Mouse (Mus musculus) kidney, embryonic 15.5 days (tissue): ENCODE data around the gene Il18bp. TPM values are rescaled to one million over a fixed set of nuclear protein-coding genes. Genes with fewer than 3 reads are reported as not detected.
A peak's percentile ranks its signal among the peaks of the same experiment; 100 is the strongest.
"Not testable (repeated sequence)": the region's sequence is repeated elsewhere in the genome, so short reads cannot be mapped to it uniquely, and the experiment has no call there.

ENCODE experiments used
- ATAC-seq: fragments of 200-750 bp; cut with Nextera tagmentation; replicated peaks from 2 replicates; pipeline ENCODE4 v1.8.0; 2017; ENCODE audit warnings: moderate TSS enrichment; ENCODE audit not compliant: low FRiP score
- H3K27ac ChIP-seq: fragments of 300-500 bp; sonication (generic); 2 replicates; pipeline ENCODE4 v1.5.1; 2015; ENCODE audit warnings: mild to moderate bottlenecking, inconsistent platforms
- H3K27me3 ChIP-seq: fragments of 300-500 bp; sonication (generic); 2 replicates; pipeline ENCODE4 v1.6.1; 2015; ENCODE audit warnings: inconsistent platforms
- H3K36me3 ChIP-seq: fragments of 300-500 bp; sonication (generic); 2 replicates; pipeline ENCODE4 v1.6.1; 2015; ENCODE audit warnings: inconsistent platforms
- H3K4me1 ChIP-seq: fragments of 300-500 bp; sonication (generic); 2 replicates; pipeline ENCODE4 v1.6.1; 2015; ENCODE audit warnings: inconsistent platforms
- H3K4me2 ChIP-seq: fragments of 300-500 bp; sonication (generic); 2 replicates; pipeline ENCODE4 v1.6.1; 2015; ENCODE audit warnings: moderate library complexity, mild to moderate bottlenecking, inconsistent platforms
- H3K4me3 ChIP-seq: fragments of 300-500 bp; sonication (generic); replicated peaks from 2 replicates; pipeline ENCODE4 v1.5.1; 2015; ENCODE audit warnings: mild to moderate bottlenecking, inconsistent platforms
- H3K9ac ChIP-seq: fragments of 300-500 bp; sonication (generic); 2 replicates; pipeline ENCODE4 v1.6.1; 2015; ENCODE audit warnings: mild to moderate bottlenecking, inconsistent platforms
- H3K9me3 ChIP-seq: fragments of 300-500 bp; sonication (generic); replicated peaks from 2 replicates; pipeline ENCODE4 v1.6.1; 2016; ENCODE audit warnings: inconsistent platforms
- WGBS: fragments of 180-500 bp; shearing (Covaris S2); methylation state at CpG from one replicate; pipeline ENCODE4 v1.1.7; 2015; ENCODE audit warnings: mixed read lengths; 5-methylcytosine and 5-hydroxymethylcytosine counted together
- polyA plus RNA-seq: library from polyadenylated mRNA; unstranded; fragments of >200 nt; fragmentation: Nextera tagmentation; extraction: Ambion mirVana; gene quantifications from 2 replicates; pipeline ENCODE4 v1.2.1, GENCODE M21; 2015

Gene Il18bp
- polyA plus RNA-seq, 1 experiment from 2014 or later: 3.0 TPM

GRCm38 (mm10) chr7:102025187-102026119 lies 7.0 kb upstream of the Il18bp start:
- H3K4me1 ChIP-seq: no peaks in the 10 kb centered on the region
- H3K27me3 ChIP-seq: no peaks in the 10 kb centered on the region
- no peak overlapping the region for H3K4me3 ChIP-seq
- no peak overlapping the region for H3K4me2 ChIP-seq
- no peak for ATAC-seq
- H3K9ac ChIP-seq: no peak overlapping the region
- WGBS: 87% methylated on average over 2 of the region's 2 CpGs
- no peaks in the 10 kb centered on the region for H3K9me3 ChIP-seq
- H3K27ac ChIP-seq: no peak overlapping the region
- peaks cover 86% of the 10 kb centered on the region for H3K36me3 ChIP-seq

GRCm38 (mm10) chr7:102023821-102024220 lies 5.3 kb upstream of the Il18bp start:
- Histone ChIP-seq H3K36me3 (peaks cover 88% of the 10 kb centered on the region), H3K27me3 (no peaks in the 10 kb centered on the region), H3K4me3 (no peak overlapping the region), H3K9me3 (no peaks in the 10 kb centered on the region), H3K27ac (no peak overlapping the region), H3K4me2 (no peak overlapping the region), H3K9ac (no peak overlapping the region), H3K4me1 (no peaks in the 10 kb centered on the region)
- ATAC-seq: no peak
- WGBS: 93% methylated on average over 9 of the region's 9 CpGs

GRCm38 (mm10) chr7:102020934-102021333 lies 2.4 kb upstream of the Il18bp start:
- H3K4me3 ChIP-seq, H3K9ac ChIP-seq, H3K27me3 ChIP-seq, H3K4me2 ChIP-seq, H3K9me3 ChIP-seq, ATAC-seq, H3K27ac ChIP-seq, H3K4me1 ChIP-seq: not testable (repeated sequence)
- H3K36me3 ChIP-seq: peaks cover 92% of the 10 kb centered on the region
- 85% methylated on average over 2 of the region's 2 CpGs for WGBS

GRCm38 (mm10) chr7:102019362-102019761 lies 872 bp upstream of the Il18bp start:
- Histone ChIP-seq H3K4me1 (no peaks in the 10 kb centered on the region), H3K27me3 (no peaks in the 10 kb centered on the region), H3K4me2 (no peak overlapping the region), H3K27ac (no peak overlapping the region), H3K9me3 (no peaks in the 10 kb centered on the region), H3K9ac (no peak overlapping the region), H3K36me3 (peaks cover 97% of the 10 kb centered on the region), H3K4me3 (no peak overlapping the region)
- ATAC-seq: no peak
- WGBS: 68% methylated on average over 3 of the region's 3 CpGs

GRCm38 (mm10) chr7:102018034-102018433 lies 456 bp downstream of the Il18bp start:
- no peaks in the 10 kb centered on the region for H3K27me3 ChIP-seq
- no peak overlapping the region for H3K4me3 ChIP-seq
- WGBS: 70% methylated on average over 7 of the region's 7 CpGs
- H3K9ac ChIP-seq: no peak overlapping the region
- H3K4me1 ChIP-seq: no peaks in the 10 kb centered on the region
- H3K9me3 ChIP-seq: no peaks in the 10 kb centered on the region
- H3K36me3 ChIP-seq: peaks cover 98% of the 10 kb centered on the region
- ATAC-seq: no peak
- H3K4me2 ChIP-seq: no peak overlapping the region
- H3K27ac ChIP-seq: peak overlapping the region; percentile 3; the same call in 1 of the 2 replicates

GRCm38 (mm10) chr7:102017452-102017851 lies 1.0 kb downstream of the Il18bp start:
- no peak overlapping the region for H3K4me3 ChIP-seq
- H3K4me2 ChIP-seq: no peak overlapping the region
- no peak overlapping the region for H3K9ac ChIP-seq
- 80% methylated on average over 5 of the region's 5 CpGs for WGBS
- H3K27ac ChIP-seq: no peak overlapping the region
- no peaks in the 10 kb centered on the region for H3K4me1 ChIP-seq
- no peaks in the 10 kb centered on the region for H3K9me3 ChIP-seq
- peaks cover 98% of the 10 kb centered on the region for H3K36me3 ChIP-seq
- ATAC-seq: no peak
- H3K27me3 ChIP-seq: no peaks in the 10 kb centered on the region

- no peak overlapping the region for H3K9ac ChIP-seq
- no peak overlapping the region for H3K4me3 ChIP-seq
- peaks cover 98% of the 10 kb centered on the region for H3K36me3 ChIP-seq
- H3K4me2 ChIP-seq: no peak overlapping the region
- H3K27ac ChIP-seq: no peak overlapping the region
- 83% methylated on average over 4 of the region's 4 CpGs for WGBS
- no peaks in the 10 kb centered on the region for H3K4me1 ChIP-seq
- H3K27me3 ChIP-seq: no peaks in the 10 kb centered on the region
- ATAC-seq: no peak
- no peaks in the 10 kb centered on the region for H3K9me3 ChIP-seq
Observed at GRCm38 (mm10) chr7:102016936-102017335, 1.6 kb downstream of the Il18bp start.

GRCm38 (mm10) chr7:102014995-102015394 lies 3.5 kb downstream of the Il18bp start:
- 89% methylated on average over 2 of the region's 2 CpGs for WGBS
- H3K4me1 ChIP-seq: no peaks in the 10 kb centered on the region
- no peak for ATAC-seq

GRCm38 (mm10) chr7:102013416-102013815 lies 5.1 kb downstream of the Il18bp start:
- Histone ChIP-seq H3K27ac (no peak overlapping the region), H3K4me2 (no peak overlapping the region), H3K9me3 (no peaks in the 10 kb centered on the region), H3K9ac (no peak overlapping the region), H3K27me3 (no peaks in the 10 kb centered on the region), H3K4me1 (no peaks in the 10 kb centered on the region), H3K36me3 (peaks cover 100% of the 10 kb centered on the region), H3K4me3 (no peak overlapping the region)
- ATAC-seq: no peak
- 87% methylated on average over 8 of the region's 8 CpGs for WGBS

More at GRCm38 (mm10) chr7:102014995-102015394, 3.5 kb downstream of the Il18bp start:
- Histone ChIP-seq H3K27ac (no peak overlapping the region), H3K9me3 (no peaks in the 10 kb centered on the region), H3K4me2 (no peak overlapping the region), H3K9ac (no peak overlapping the region), H3K27me3 (no peaks in the 10 kb centered on the region), H3K36me3 (peaks cover 100% of the 10 kb centered on the region), H3K4me3 (no peak overlapping the region)

GRCm38 (mm10) chr7:102011855-102012254 lies 6.6 kb downstream of the Il18bp start:
- Histone ChIP-seq H3K4me1 (no peaks in the 10 kb centered on the region), H3K27me3 (no peaks in the 10 kb centered on the region), H3K36me3 (peaks cover 100% of the 10 kb centered on the region), H3K27ac (no peak overlapping the region), H3K9me3 (no peaks in the 10 kb centered on the region), H3K9ac (no peak overlapping the region), H3K4me3 (no peak overlapping the region), H3K4me2 (no peak overlapping the region)
- ATAC-seq: no peak
- WGBS: 93% methylated on average over 9 of the region's 9 CpGs

- Histone ChIP-seq H3K4me1 (no peaks in the 10 kb centered on the region), H3K4me2 (no peak overlapping the region), H3K9me3 (no peaks in the 10 kb centered on the region), H3K27me3 (no peaks in the 10 kb centered on the region), H3K9ac (no peak overlapping the region), H3K27ac (no peak overlapping the region), H3K4me3 (no peak overlapping the region), H3K36me3 (peaks cover 98% of the 10 kb centered on the region)
- no peak for ATAC-seq
- 83% methylated on average over 1 of the region's 1 CpGs for WGBS
Observed at GRCm38 (mm10) chr7:102006520-102006919, 12.0 kb downstream of the Il18bp start.

GRCm38 (mm10) chr7:102000921-102001630 lies 17.4 kb downstream of the Il18bp start:
- Histone ChIP-seq H3K27ac (0 out of 2 replicates have a peak overlapping the region, but pooled peaks have one; percentile 86), H3K9ac (no peak overlapping the region), H3K4me1 (peaks cover 23% of the 10 kb centered on the region), H3K4me3 (no peak overlapping the region), H3K9me3 (no peaks in the 10 kb centered on the region), H3K36me3 (peaks cover 98% of the 10 kb centered on the region), H3K27me3 (no peaks in the 10 kb centered on the region), H3K4me2 (no peak overlapping the region)
- WGBS: 90% methylated on average over 26 of the region's 26 CpGs
- ATAC-seq: no peak
